ENCODE assay signal across 9 mouse cellular contexts in genomic region chr6:113483729-113484128, GRCm38 (mm10). TPM values are rescaled to one million over a fixed set of nuclear protein-coding genes. Genes with fewer than 3 reads are reported as not detected.
DNase-seq lines count a peak whose midpoint lies in the region; ATAC-seq and TF ChIP-seq lines count a peak whose summit lies in the region.
"Had no signal": no experiment of that assay in that cellular context is flagged by ENCODE, and none has a peak within 500 bp of the region (broad histone marks: within the 10 kb centered on the region; RNA-seq: fewer than 3 reads in every experiment).

No protein-coding gene starts in this region.

- H3K9me3 ChIP-seq in G1E (replicated peaks) = no peaks in the 10 kb centered on the region
- H3K9me3 ChIP-seq in embryonic facial prominence, embryonic 11.5 days (replicated peaks; ENCODE audit: control insufficient read depth, low read length) = no peaks in the 10 kb centered on the region
- H3K9me3 ChIP-seq in hindbrain, embryonic 12.5 days (replicated peaks) = no peaks in the 10 kb centered on the region
- no peaks in the 10 kb centered on the region for H3K9me3 ChIP-seq in lung, postnatal 0 days (ENCODE audit: low read length)
- no peaks in the 10 kb centered on the region for H3K9me3 ChIP-seq in stomach, embryonic 15.5 days

- peaks cover 34% of the 10 kb centered on the region for H3K36me3 ChIP-seq in G1E (replicated peaks)
- no peaks in the 10 kb centered on the region for H3K36me3 ChIP-seq in embryonic facial prominence, embryonic 11.5 days (replicated peaks; ENCODE audit: control insufficient read depth, insufficient read depth, low read depth, low read length)
- H3K36me3 ChIP-seq in hindbrain, embryonic 12.5 days = peaks cover 19% of the 10 kb centered on the region
- no peaks in the 10 kb centered on the region for H3K36me3 ChIP-seq in lung, postnatal 0 days (ENCODE audit: insufficient read depth, low read length)
- no peaks in the 10 kb centered on the region for H3K36me3 ChIP-seq in stomach, embryonic 15.5 days

- no peak for ATAC-seq in G1E (ENCODE audit: extremely low read depth, insufficient number of reproducible peaks, low FRiP score, poor library complexity, severe bottlenecking)
- peak; percentile 44; the same call in 1 of the 2 replicates for ATAC-seq in embryonic facial prominence, embryonic 11.5 days (replicated peaks; ENCODE audit: insufficient number of reproducible peaks, low FRiP score, low TSS enrichment, low read depth)
- peak; percentile 57 for ATAC-seq in hindbrain, embryonic 12.5 days (ENCODE audit: low FRiP score)
- 0 out of 2 replicates have a peak, but pooled peaks have one; percentile 5 for ATAC-seq in lung, postnatal 0 days
- peak; percentile 20; the same call in 1 of the 2 replicates for ATAC-seq in stomach, embryonic 15.5 days (ENCODE audit: insufficient read depth, low FRiP score, low read depth)

- no peak for TF ChIP-seq CTCF in G1E (IDR thresholded peaks at IDR 0.05; ENCODE audit: low read depth, low read length)
- TF ChIP-seq CTCF in lung, postnatal 0 days (IDR thresholded peaks at IDR 0.05) = peak; percentile 29

- peaks cover 27% of the 10 kb centered on the region for H3K27me3 ChIP-seq in G1E (ENCODE audit: insufficient read depth, low read length)
- H3K27me3 ChIP-seq in embryonic facial prominence, embryonic 11.5 days (ENCODE audit: control insufficient read depth, insufficient read depth, low read length) = peaks cover 18% of the 10 kb centered on the region
- peaks cover 16% of the 10 kb centered on the region for H3K27me3 ChIP-seq in hindbrain, embryonic 12.5 days
- H3K27me3 ChIP-seq in lung, postnatal 0 days (replicated peaks; ENCODE audit: insufficient read depth, low read length) = no peaks in the 10 kb centered on the region
- H3K27me3 ChIP-seq in stomach, embryonic 15.5 days (replicated peaks) = peaks cover 23% of the 10 kb centered on the region; the same call in 1 of the 2 replicates
- H3K27me3 ChIP-seq: Patski had no signal

- H3K9ac ChIP-seq in embryonic facial prominence, embryonic 11.5 days (replicated peaks; ENCODE audit: low read length) = peak overlapping the region; percentile 35
- H3K9ac ChIP-seq in hindbrain, embryonic 12.5 days = peak overlapping the region; percentile 81
- peak overlapping the region; percentile 37 for H3K9ac ChIP-seq in lung, postnatal 0 days (replicated peaks; ENCODE audit: low read depth)
- peak overlapping the region; percentile 35 for H3K9ac ChIP-seq in stomach, embryonic 15.5 days

- 10% methylated on average over 10 of the region's 10 CpGs for WGBS in embryonic facial prominence, embryonic 11.5 days
- WGBS in hindbrain, embryonic 12.5 days = 11% methylated on average over 10 of the region's 10 CpGs
- 10% methylated on average over 10 of the region's 10 CpGs for WGBS in lung, postnatal 0 days
- 9% methylated on average over 10 of the region's 10 CpGs for WGBS in stomach, embryonic 15.5 days

- no peak for TF ChIP-seq EP300 in lung, postnatal 0 days (IDR thresholded peaks at IDR 0.05)

- peak overlapping the region; percentile 7; the same call in 1 of the 2 replicates for H3K27ac ChIP-seq in embryonic facial prominence, embryonic 11.5 days (replicated peaks; ENCODE audit: low read depth, low read length)
- peak overlapping the region; percentile 87 for H3K27ac ChIP-seq in hindbrain, embryonic 12.5 days
- peak overlapping the region; percentile 52 for H3K27ac ChIP-seq in lung, postnatal 0 days (ENCODE audit: low read length)
- peak overlapping the region; percentile 78 for H3K27ac ChIP-seq in stomach, embryonic 15.5 days

- peak overlapping the region; percentile 64 for H3K4me2 ChIP-seq in embryonic facial prominence, embryonic 11.5 days (ENCODE audit: low read depth, low read length)
- peak overlapping the region; percentile 84 for H3K4me2 ChIP-seq in hindbrain, embryonic 12.5 days (replicated peaks)
- peak overlapping the region; percentile 68 for H3K4me2 ChIP-seq in lung, postnatal 0 days (replicated peaks; ENCODE audit: low read depth, low read length)
- peak overlapping the region; percentile 89 for H3K4me2 ChIP-seq in stomach, embryonic 15.5 days

- peak overlapping the region; percentile 82 for H3K4me3 ChIP-seq in G1E (ENCODE audit: low read depth, low read length)
- peak overlapping the region; percentile 32 for H3K4me3 ChIP-seq in embryonic facial prominence, embryonic 11.5 days (ENCODE audit: low read depth, low read length)
- peak overlapping the region; percentile 52 for H3K4me3 ChIP-seq in hindbrain, embryonic 12.5 days
- peak overlapping the region; percentile 49 for H3K4me3 ChIP-seq in lung, postnatal 0 days (ENCODE audit: low read depth, low read length)
- peak overlapping the region; percentile 55 for H3K4me3 ChIP-seq in stomach, embryonic 15.5 days (replicated peaks)

- DNase-seq in heart, adult 11 months = peak; percentile 95
- no peak for DNase-seq in heart, postnatal 4 days
- DNase-seq in G1E (ENCODE audit: low spot score) = peak; percentile 68
- no peak for DNase-seq in embryonic facial prominence, embryonic 11.5 days (ENCODE audit: low spot score)
- DNase-seq in lung, postnatal 0 days (ENCODE audit: low spot score) = peak; percentile 23
- DNase-seq in right cerebral cortex, adult 2 months (ENCODE audit: low spot score in 2 of 2) = no peak

- H3K4me1 ChIP-seq in G1E (ENCODE audit: insufficient read depth, low read depth, low read length) = peaks cover 54% of the 10 kb centered on the region
- H3K4me1 ChIP-seq in embryonic facial prominence, embryonic 11.5 days (ENCODE audit: control insufficient read depth, insufficient read depth, low read length) = peaks cover 4% of the 10 kb centered on the region; the same call in 1 of the 2 replicates
- H3K4me1 ChIP-seq in hindbrain, embryonic 12.5 days = peaks cover 39% of the 10 kb centered on the region
- H3K4me1 ChIP-seq in lung, postnatal 0 days (ENCODE audit: insufficient read depth, low read depth, low read length) = no peaks in the 10 kb centered on the region; the same call in 1 of the 2 replicates
- peaks cover 15% of the 10 kb centered on the region for H3K4me1 ChIP-seq in stomach, embryonic 15.5 days

RNA-seq across cellular contexts. Expression of gene Creld1, which starts 0.6 kb away (rescaled TPM):
- total RNA-seq in heart, postnatal 4 days (2021) = 10 to 100 TPM; 34.6 to 41.5 TPM
- 8.5 and 9.9 TPM in 2 replicates for total RNA-seq in G1E (2014; fragmentation: Nextera tagmentation)
- total RNA-seq in G1E (2017) = 5.8 and 7.4 TPM in 2 replicates
- polyA plus RNA-seq in G1E (2012) = 17.3 and 19.8 TPM in 2 replicates
- polyA plus RNA-seq in embryonic facial prominence, embryonic 11.5 days (2014; fragmentation: Nextera tagmentation; extraction: Ambion mirVana) = 13.1 and 16.2 TPM in 2 replicates
- 47.5 and 54.3 TPM in 2 replicates for polyA plus RNA-seq in hindbrain, embryonic 12.5 days (2016; fragmentation: Nextera tagmentation; extraction: Ambion mirVana)
- 25.5 and 27.2 TPM in 2 replicates for polyA plus RNA-seq in lung, postnatal 0 days (2015; fragmentation: Nextera tagmentation; extraction: Ambion mirVana)
- 23.2 and 23.3 TPM in 2 replicates for polyA plus RNA-seq in stomach, embryonic 15.5 days (2015; fragmentation: Nextera tagmentation; extraction: Ambion mirVana)

RNA-seq across cellular contexts. Expression of gene Il17rc, which starts 12.5 kb away (rescaled TPM):
- 10 to 100 TPM in 1 of 2 experiments, 1 to 10 TPM in 1; 7.9 to 10.2 TPM for total RNA-seq in heart, postnatal 4 days (2021)
- not detected in 2 replicates for total RNA-seq in G1E (2014; fragmentation: Nextera tagmentation)
- not detected in 2 replicates for total RNA-seq in G1E (2017)
- 0.07 and 0.17 TPM in 2 replicates for polyA plus RNA-seq in G1E (2012)
- 1.3 and 3.5 TPM in 2 replicates for polyA plus RNA-seq in embryonic facial prominence, embryonic 11.5 days (2014; fragmentation: Nextera tagmentation; extraction: Ambion mirVana)
- 5.4 and 6.0 TPM in 2 replicates for polyA plus RNA-seq in hindbrain, embryonic 12.5 days (2016; fragmentation: Nextera tagmentation; extraction: Ambion mirVana)
- 30.1 and 31.1 TPM in 2 replicates for polyA plus RNA-seq in lung, postnatal 0 days (2015; fragmentation: Nextera tagmentation; extraction: Ambion mirVana)
- polyA plus RNA-seq in stomach, embryonic 15.5 days (2015; fragmentation: Nextera tagmentation; extraction: Ambion mirVana) = 26.4 and 26.7 TPM in 2 replicates

RNA-seq across cellular contexts. Expression of gene Prrt3, which starts 18.0 kb away (rescaled TPM):
- total RNA-seq in heart, postnatal 4 days (2021) = not detected
- total RNA-seq in G1E (2014; fragmentation: Nextera tagmentation) (not detected in 2 replicates), G1E (2017) (under 0.01 and 0.12 TPM in 2 replicates)
- not detected in 2 replicates for polyA plus RNA-seq in G1E (2012)
- polyA plus RNA-seq in embryonic facial prominence, embryonic 11.5 days (2014; fragmentation: Nextera tagmentation; extraction: Ambion mirVana) = 0.90 and 1.3 TPM in 2 replicates
- polyA plus RNA-seq in hindbrain, embryonic 12.5 days (2016; fragmentation: Nextera tagmentation; extraction: Ambion mirVana) = 2.8 and 3.7 TPM in 2 replicates
- polyA plus RNA-seq in lung, postnatal 0 days (2015; fragmentation: Nextera tagmentation; extraction: Ambion mirVana) = 0.20 and 0.30 TPM in 2 replicates
- polyA plus RNA-seq in stomach, embryonic 15.5 days (2015; fragmentation: Nextera tagmentation; extraction: Ambion mirVana) = 0.40 and 0.54 TPM in 2 replicates

RNA-seq across cellular contexts. Expression of gene Il17re, which starts 25.4 kb away (rescaled TPM):
- total RNA-seq in heart, postnatal 4 days (2021) = 1 to 10 TPM; 1.1 to 1.3 TPM
- total RNA-seq in G1E (2014; fragmentation: Nextera tagmentation) = not detected in 2 replicates
- 0.17 and 0.22 TPM in 2 replicates for total RNA-seq in G1E (2017)
- not detected in 2 replicates for polyA plus RNA-seq in G1E (2012)
- 1.2 and 2.3 TPM in 2 replicates for polyA plus RNA-seq in embryonic facial prominence, embryonic 11.5 days (2014; fragmentation: Nextera tagmentation; extraction: Ambion mirVana)
- 0.74 and 1.1 TPM in 2 replicates for polyA plus RNA-seq in hindbrain, embryonic 12.5 days (2016; fragmentation: Nextera tagmentation; extraction: Ambion mirVana)
- 16.2 and 19.4 TPM in 2 replicates for polyA plus RNA-seq in lung, postnatal 0 days (2015; fragmentation: Nextera tagmentation; extraction: Ambion mirVana)
- polyA plus RNA-seq in stomach, embryonic 15.5 days (2015; fragmentation: Nextera tagmentation; extraction: Ambion mirVana) = 16.8 and 18.2 TPM in 2 replicates

RNA-seq across cellular contexts. Expression of gene Jagn1, which starts 41.4 kb away (rescaled TPM):
- total RNA-seq in heart, postnatal 4 days (2021) = 10 to 100 TPM; 28.3 to 34.7 TPM
- total RNA-seq in G1E (2014; fragmentation: Nextera tagmentation) = 19.4 and 21.7 TPM in 2 replicates
- 12.9 and 14.0 TPM in 2 replicates for total RNA-seq in G1E (2017)
- polyA plus RNA-seq in G1E (2012) = 5.6 and 6.3 TPM in 2 replicates
- 72.6 and 77.6 TPM in 2 replicates for polyA plus RNA-seq in embryonic facial prominence, embryonic 11.5 days (2014; fragmentation: Nextera tagmentation; extraction: Ambion mirVana)
- 69.2 and 71.3 TPM in 2 replicates for polyA plus RNA-seq in hindbrain, embryonic 12.5 days (2016; fragmentation: Nextera tagmentation; extraction: Ambion mirVana)
- polyA plus RNA-seq in lung, postnatal 0 days (2015; fragmentation: Nextera tagmentation; extraction: Ambion mirVana) = 57.8 and 60.1 TPM in 2 replicates
- 84.2 and 91.1 TPM in 2 replicates for polyA plus RNA-seq in stomach, embryonic 15.5 days (2015; fragmentation: Nextera tagmentation; extraction: Ambion mirVana)

Comparison
In these comparisons a context has a peak if more than half of its experiments do, and no peak if none do; other contexts are left out.
1. DNase-seq: peak in heart, adult 11 months (single experiment), G1E (single experiment) and lung, postnatal 0 days (single experiment); none in heart, postnatal 4 days (single experiment), embryonic facial prominence, embryonic 11.5 days (single experiment) and right cerebral cortex, adult 2 months (0 of 2).
2. H3K4me3 ChIP-seq: peak in every context shown above with its lines; median percentile 82 in G1E; 55 in stomach, embryonic 15.5 days; 52 in hindbrain, embryonic 12.5 days; 49 in lung, postnatal 0 days; 32 in embryonic facial prominence, embryonic 11.5 days.
3. H3K27ac ChIP-seq: peak in every context shown above with its lines; median percentile 87 in hindbrain, embryonic 12.5 days; 78 in stomach, embryonic 15.5 days; 52 in lung, postnatal 0 days; 7 in embryonic facial prominence, embryonic 11.5 days.
4. Peak in every context shown above with its lines, with median percentiles within 50 percentile points of each other: H3K4me2 ChIP-seq and H3K9ac ChIP-seq.